In the genomic region with DNA sequence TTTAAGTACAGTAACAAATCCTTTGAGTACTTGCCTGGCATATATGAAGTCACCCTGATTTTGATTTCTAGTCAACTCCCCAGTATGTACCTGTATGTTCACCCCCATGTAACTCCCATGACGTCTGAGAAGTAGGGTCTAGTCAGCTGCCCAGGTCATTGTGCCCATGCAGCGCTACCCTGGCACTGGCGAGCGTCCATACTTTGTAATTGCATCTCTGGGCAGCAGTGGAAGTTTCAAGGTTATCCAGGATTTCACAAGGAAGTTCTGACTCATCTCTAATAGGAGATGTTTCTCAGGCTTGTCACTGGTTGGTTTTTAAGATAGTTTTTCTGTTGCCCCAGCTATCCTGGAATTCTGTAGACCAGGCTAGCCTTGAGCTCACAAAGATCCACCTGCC, we compare ENCODE assay signal across 28 mouse cellular contexts. TPM values are rescaled to one million over a fixed set of nuclear protein-coding genes. Genes with fewer than 3 reads are reported as not detected.
DNase-seq lines count a peak whose midpoint lies in the region; TF ChIP-seq lines count a peak whose summit lies in the region.
"Had no signal": no experiment of that assay in that cellular context is flagged by ENCODE, and none has a peak within 500 bp of the region (broad histone marks: within the 10 kb centered on the region; RNA-seq: fewer than 3 reads in every experiment).

No protein-coding gene starts in this region.

- no peak overlapping the region for H3K4me3 ChIP-seq in gastrocnemius, adult 2 months
- H3K4me3 ChIP-seq: heart, embryonic 15.5 days; hindbrain, embryonic 12.5 days; midbrain, embryonic 10.5 days; myocyte; neural tube, embryonic 12.5 days; stomach, embryonic 15.5 days had no signal

- peak; percentile 59 for DNase-seq in gastrocnemius, adult 2 months
- DNase-seq in gastrocnemius, postnatal 4 days (ENCODE audit: low spot score in 2 of 2) = no peak
- peak; percentile 48 for DNase-seq in 3T3-L1 (ENCODE audit: low read depth, low spot score)
- DNase-seq in NIH3T3 (ENCODE audit: low read depth) = peak; percentile 51
- peak; percentile 81 for DNase-seq in adrenal gland, postnatal 10 days
- no peak for DNase-seq in embryo, embryonic 9.5 days (ENCODE audit: extremely low spot score)
- DNase-seq in lung, postnatal 14 days = no peak
- no peak for DNase-seq in lung, postnatal 25 days (ENCODE audit: low spot score)
- DNase-seq: cerebellum, adult 8-10 months; cerebellum, postnatal 25 days; forebrain, postnatal 0 days; gastrocnemius, postnatal 25 days; heart, postnatal 36 days; kidney, adult 9 months; kidney, postnatal 10 days; liver; lung, adult 2 months; lung, postnatal 10 days; retina, postnatal 1 day; right cerebral cortex, postnatal 25 days; thymus, postnatal 14 days had no signal

- TF ChIP-seq CTCF in gastrocnemius, adult 2 months (IDR thresholded peaks at IDR 0.05) = no peak

- intact Hi-C loops in gastrocnemius, adult 2 months (cut with DNase I) = no loop called here

- H3K27ac ChIP-seq in gastrocnemius, adult 2 months = no peak overlapping the region
- H3K27ac ChIP-seq: heart, embryonic 15.5 days; hindbrain, embryonic 12.5 days; liver, embryonic 14.5 days; midbrain, embryonic 10.5 days; neural tube, embryonic 12.5 days; stomach, embryonic 15.5 days had no signal

RNA-seq across cellular contexts. Expression of a gene that starts 59.9 kb away (rescaled TPM):
- total RNA-seq in gastrocnemius, adult 2 months (2021) = 10 to 100 TPM; 70.0 to 88.1 TPM
- total RNA-seq in gastrocnemius, postnatal 4 days (2021) = 100 to 1,000 TPM; 135 to 137 TPM
- 100 to 1,000 TPM; 165 to 177 TPM for total RNA-seq in adrenal gland, postnatal 10 days (2021)

Comparison
In these comparisons a context has a peak if more than half of its experiments do, and no peak if none do; other contexts are left out.
1. DNase-seq: peak in gastrocnemius, adult 2 months (single experiment), 3T3-L1 (single experiment), NIH3T3 (single experiment) and adrenal gland, postnatal 10 days (single experiment); none in gastrocnemius, postnatal 4 days (0 of 2), embryo, embryonic 9.5 days (single experiment), lung, postnatal 14 days (single experiment) and lung, postnatal 25 days (single experiment).